Mouse (Mus musculus) urinary bladder, postnatal 10 days (tissue): Measurements from ENCODE around the gene Vgf.

Experiments used
- DNase-seq: peaks from one replicate; pipeline ENCODE4 v3.0.0; 2022; ENCODE audit warnings: low spot score

Gene Vgf

DNA sequence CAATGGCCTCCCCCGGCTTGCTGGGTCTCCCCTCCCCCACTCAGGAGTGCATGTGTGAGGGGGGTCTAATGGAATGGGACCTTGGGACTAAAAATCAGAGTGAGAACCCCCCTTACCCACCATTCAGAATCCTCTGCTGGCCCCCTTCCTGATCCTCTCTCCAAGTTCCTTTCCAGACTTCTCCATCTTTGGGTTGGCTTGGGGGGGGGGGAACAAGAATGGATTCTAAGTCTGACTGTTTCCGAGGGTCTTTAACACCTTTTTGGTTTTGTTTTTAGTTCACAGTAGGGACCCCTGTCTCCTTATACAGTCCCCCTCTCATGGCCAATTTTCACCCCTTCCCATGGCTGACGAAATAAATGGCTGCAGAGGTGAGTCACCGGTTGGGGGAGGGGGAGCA is at the start of gene Vgf:
TSS of gene Vgf (plus strand) at position 301 of the 400 bp plus-strand sequence.
- DNase-seq: no peak

DNA sequence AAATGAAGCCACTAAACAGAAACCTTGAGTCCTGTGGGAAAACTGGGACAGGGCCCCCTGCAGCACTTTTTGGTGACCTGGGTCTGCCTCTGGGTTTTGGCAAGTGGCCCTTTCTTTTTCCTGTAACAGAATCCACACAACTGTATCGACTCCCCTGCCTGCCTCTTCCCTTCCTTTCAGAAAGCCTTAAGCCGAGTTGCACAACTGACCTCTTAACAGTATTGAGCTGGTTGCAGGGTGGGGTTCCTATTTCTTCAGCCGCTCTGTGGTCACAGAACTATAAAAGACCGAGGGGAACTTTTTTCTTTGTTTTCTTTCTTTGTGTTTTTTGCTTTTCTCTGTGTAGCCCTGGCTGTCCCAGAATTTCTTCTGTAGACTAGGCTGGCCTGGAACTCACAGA is 48.4 kb upstream of the Vgf start:
- DNase-seq: no peak

DNA sequence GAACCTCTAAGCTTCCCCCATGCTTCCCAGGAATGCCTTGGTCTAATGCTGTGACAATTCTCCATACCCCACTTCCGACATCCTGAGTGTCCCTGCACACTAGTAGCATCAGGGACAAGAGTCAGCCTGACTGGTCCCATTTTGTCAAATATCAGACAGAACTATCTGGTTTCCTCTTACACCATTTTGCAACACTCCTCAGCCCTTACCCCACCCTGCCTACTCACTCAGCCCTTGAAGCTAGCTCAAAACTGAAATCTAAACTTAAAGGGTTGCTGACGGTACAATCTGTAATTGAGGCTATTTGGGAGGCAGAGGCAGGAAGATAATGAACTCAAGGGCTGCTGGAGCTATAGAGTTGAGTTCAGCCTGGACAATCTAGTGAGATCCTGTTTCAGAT is 46.4 kb upstream of the Vgf start:
- DNase-seq: no peak

DNA sequence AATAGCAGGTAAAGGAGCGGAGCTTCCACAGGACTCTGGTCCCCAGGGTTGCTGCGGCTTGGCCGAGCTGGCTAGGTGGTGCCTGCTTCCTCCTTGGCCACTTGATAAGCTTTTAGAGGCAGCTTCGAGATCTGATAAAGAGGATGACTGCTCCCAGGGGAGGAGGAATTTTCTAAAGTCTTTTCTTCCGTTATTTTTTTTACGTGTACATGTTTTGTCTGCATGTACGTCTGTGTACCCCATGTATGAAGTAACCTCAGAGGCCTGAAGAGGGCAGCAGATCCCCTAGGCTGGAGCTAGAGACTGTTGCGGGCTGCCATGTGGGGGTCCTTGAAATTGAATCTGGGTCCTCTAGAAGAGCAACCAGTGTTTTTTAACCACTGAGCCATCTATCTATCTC is 45.2 kb upstream of the Vgf start:
- DNase-seq: no peak

DNA sequence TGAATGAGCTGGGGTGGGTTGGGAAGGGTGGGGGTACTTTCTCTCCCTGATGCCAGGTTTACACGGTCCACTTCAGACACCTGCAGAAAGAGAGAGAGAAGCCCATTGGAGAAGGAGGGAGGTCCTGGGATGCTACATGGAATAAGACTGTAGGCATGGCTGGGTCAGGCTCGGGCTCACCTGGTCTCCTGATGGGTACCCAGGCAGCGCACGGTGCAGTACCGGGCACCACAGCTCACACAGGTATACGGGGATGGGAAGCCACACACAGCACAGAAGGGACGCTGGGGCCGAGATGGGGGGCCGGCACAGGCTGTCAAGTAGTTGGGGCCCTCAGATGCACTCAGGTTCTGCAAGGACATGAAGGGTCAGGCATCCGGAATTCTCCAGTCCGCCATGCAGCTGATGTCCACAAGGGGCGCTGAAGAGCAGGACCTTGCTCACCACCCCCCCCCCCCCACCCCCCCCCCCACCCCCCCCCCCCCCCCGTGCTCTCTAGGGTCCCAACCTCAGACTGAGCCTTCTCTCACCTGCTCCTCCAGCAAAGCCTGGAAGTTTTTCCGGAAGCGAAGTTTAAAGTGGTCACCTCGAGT is 43.8 kb upstream of the Vgf start:
- DNase-seq: no peak

DNA sequence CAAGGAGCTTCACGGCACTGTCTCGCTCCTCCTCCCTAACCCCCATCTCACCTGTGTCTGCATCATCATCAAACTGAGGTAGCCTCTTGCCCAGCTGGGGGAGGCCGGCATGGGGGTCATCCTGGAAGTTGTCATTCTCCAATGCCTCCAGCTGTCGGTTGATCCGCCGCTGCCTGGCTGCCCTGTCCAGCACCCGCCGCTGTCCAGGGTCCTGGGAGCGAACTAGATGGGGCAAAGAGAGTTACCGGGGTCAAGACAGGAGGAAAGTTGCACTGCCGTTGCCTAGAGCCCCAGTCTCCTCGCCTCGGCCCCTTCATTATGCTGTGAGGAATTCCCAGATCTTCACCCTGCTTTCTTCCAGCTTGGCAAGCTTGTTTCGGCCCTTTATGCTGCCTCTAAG is 41.4 kb upstream of the Vgf start:
- DNase-seq: no peak

DNA sequence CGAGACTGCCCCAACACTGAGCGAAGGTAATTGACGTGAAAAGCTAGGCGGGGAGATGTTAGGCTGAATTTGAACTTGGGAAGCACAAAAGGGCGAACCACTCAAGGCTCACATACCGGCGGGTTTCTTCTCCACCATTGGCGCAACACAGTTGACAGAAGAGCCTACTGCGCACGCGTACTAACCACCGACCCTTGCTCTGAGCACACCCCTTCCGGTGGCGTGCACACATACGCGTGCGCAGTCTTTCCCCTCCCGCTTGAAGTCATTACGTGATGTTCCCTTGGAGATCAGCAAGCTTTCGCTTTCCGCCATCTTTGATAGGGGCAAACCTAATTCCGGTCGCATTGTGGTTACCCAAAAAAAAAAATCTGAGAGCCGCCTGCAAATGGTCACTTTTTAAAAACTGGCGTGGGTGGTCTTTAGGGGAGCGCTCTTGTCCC is 39.5 kb upstream of the Vgf start, which contains the start of gene Plod3:
TSS of gene Plod3 (plus strand) at position 325 of the 443 bp plus-strand sequence.
- peak; percentile 86 for DNase-seq

DNA sequence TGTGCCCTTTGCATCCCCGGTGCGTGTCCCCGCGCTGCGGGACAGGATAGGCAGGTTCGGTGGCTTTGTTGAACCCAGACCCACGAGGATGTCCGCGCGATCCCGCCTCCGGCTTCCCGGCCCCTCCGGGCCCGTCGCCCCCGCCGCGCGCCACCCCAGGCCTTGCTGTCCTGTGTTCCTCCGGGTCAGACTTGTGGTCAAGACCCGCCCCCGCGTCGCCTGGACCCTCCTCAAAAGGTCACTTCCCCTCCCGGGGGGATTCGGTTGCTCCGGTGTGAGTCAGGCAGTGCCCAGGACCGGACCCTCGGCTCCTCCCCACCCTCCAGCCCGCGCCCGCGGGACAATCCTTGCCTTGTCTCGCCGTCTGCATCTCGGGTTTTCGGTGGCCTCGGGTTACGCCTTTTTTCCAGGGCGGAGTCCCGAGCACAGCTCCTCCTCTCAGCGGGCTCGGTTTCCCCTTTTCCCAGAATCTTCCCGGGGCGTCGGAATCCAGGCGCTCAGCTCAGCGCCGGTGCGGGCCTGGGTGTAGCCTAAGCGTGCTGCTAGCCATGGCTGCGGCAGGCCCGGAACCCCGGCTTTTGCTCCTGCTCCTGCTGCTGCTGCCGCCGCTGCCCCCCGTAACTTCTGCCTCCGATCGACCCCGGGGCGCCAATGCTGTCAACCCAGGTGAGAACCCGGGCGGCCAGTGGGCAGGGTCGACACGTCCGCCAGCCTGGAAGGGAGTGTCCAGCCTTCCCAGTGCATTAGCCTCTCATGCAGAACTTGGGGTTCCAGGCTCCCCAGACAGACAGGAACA is 38.9 kb upstream of the Vgf start:
- peak; percentile 27 for DNase-seq

DNA sequence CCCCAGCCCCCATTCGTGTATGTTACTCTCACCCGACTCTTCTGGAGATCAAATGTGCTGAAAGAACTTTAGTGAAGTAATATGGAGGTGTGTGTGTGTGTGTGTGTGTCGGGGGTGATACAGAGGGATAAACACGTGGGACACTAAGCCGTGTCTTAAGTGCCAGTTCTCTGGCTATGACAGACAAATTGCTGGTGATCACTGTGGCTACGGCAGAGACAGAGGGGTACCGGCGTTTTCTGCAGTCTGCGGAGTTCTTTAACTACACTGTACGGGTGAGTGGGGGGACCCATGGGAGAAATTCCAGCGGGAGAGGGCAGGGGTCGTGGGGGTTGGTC is 38.3 kb upstream of the Vgf start, which contains the start of gene Znhit1:
TSS of gene Znhit1 (minus strand) at position 88 of the 338 bp plus-strand sequence.
- no peak for DNase-seq

DNA sequence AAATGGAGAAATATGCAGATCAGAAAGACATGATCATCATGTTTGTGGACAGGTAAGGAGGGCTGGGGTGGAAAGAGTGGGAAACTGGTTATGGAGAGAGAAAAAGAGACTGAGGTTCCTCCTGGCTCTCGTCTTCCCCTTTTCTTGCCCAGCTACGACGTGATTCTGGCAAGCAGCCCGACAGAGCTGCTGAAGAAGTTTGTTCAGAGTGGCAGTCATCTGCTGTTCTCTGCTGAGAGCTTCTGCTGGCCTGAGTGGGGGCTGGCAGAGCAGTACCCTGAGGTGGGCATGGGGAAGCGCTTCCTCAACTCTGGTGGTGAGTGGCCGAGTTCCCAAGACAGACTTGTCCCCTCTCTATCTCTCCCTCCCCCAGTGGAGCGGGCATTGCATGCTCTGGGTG is 37.8 kb upstream of the Vgf start:
- no peak for DNase-seq

DNA sequence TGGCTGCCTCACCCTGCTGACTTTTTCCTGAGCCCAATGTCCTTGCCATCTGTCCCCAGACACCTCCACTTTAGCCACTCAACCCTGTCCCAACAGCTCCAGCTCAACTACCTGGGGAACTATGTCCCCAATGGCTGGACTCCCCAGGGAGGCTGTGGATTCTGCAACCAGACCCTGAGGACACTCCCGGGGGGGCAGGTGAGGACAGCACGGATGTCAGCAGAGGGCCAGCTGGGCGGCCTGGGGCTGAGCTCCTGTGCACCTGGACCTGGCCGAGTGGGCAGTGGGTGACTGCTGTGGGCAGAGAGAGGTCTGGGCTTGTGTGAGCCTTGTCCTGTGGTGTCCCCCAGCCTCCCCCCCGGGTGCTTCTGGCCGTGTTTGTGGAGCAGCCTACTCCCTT is 36.4 kb upstream of the Vgf start:
- DNase-seq: no peak

DNA sequence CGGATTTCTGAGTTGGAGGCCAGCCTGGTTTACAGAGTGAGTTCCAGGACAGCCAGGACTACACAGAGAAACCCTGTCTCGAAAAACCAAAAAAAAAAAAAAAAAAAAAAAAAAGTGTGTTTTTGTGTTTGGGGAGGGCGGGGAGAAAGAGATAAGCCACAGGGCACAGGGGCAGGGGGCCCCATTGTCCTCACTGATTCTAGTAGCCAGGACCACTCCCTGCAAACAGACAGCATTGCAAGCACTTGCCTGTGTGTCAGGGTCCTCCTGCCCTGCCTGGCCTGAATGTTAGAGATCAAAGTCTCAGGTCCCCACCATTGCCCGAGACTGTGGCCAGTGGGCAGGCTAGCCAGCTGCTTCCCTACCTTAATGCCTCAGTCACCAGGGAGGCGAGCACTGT is 26.7 kb upstream of the Vgf start:
- DNase-seq: no peak

DNA sequence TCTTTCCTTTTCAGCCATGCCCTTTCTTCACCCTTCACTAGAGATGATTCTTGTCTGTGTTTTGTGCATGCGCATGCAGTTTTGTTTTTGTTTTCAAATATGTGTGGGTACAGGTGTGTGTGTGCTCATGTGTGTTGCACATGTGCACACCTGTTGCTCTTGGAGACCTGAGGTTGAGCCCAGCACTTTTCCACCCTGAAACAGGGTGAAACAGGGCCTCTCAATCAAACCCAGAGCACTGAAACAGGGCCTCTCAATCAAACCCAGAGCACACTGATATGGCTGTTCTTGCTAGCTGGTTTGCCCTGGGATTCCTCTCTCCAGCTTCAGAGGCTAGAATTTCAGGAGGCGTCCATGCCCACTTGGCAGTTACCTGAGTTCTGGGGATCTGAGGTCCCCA is 25.6 kb upstream of the Vgf start:
- no peak for DNase-seq

DNA sequence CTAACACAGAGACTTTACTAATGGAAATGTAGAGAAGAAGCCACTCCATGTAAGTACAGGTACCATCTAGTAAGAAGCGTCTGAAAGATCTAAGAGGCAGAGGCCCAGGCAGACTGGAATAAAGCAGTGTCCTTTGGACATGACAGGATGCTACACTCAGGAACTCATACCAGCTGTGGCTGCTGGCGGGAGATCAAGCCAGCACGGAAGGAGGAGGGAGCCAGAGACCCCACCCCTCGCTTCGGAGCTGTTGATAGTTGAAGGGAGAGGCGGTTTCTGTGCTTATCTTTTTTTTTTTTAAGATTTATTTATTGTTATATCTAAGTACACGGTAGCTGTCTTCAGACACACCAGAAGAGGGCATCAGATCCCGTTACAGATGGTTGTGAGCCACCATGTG is 18.9 kb upstream of the Vgf start:
- DNase-seq: no peak

DNA sequence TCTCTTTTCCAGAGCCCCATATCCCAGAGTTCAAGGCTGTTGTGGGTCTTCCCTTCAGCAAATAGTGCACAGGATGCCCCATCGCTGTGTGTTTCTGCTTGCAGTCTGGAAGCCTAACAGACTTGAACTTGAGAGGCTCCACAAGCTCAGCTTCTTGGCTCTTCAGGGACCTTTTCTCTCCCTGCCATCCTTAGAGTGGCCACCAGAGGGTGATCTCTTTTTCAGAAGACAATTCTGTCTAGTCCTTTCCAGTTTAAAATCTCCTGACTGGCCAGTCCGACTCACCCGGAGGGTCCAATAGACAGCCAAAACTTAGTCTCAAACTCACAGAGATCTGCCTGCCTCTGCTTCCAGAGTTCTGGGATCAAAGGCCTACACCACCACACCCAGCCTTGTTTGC is 16.2 kb upstream of the Vgf start:
- DNase-seq: no peak

DNA sequence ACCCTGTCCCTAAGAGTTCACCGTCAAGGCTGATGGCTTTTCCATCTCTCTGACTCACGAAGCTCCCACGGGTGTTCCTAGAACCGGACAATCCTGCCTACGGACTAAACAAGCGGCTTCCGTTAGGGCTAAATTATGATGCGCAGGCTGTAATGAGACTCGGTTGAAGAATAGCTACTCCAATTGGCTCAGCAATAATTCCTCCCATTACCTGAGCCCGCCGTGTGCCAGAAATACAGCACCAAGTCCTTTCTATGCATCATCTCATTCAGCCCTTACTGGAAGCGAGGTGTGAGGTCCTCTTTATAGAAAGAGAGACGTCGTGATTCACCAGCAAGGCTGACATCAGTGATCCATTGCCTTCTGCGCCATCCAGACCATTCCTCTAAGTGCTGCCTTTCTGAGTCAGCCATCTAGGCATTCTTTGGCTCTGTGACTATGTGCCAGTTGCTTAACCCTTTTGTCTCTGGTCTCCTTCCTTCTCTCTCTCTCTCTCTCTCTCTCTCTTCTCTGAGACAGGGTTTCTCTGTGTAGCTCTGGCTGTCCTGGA is 13.7 kb upstream of the Vgf start:
- DNase-seq: no peak

DNA sequence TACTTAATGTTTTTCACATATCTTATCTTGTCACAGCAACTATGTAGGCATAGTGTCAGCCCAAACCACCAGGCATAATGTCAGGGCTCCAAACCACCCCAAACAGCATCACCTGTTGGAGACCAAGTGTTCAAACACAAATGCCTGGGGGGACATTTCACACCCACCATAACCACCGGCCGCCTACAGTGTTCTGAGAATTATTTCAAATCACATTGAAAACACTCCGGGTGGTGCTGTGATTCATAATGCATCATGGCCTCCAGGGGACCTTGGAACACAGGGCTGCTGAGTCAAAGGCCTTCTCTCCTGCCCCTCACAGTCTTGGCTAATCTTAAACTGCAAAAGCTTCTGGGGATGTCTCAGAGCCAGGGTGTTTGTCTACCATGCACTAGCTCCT is 10.3 kb upstream of the Vgf start:
- no peak for DNase-seq

DNA sequence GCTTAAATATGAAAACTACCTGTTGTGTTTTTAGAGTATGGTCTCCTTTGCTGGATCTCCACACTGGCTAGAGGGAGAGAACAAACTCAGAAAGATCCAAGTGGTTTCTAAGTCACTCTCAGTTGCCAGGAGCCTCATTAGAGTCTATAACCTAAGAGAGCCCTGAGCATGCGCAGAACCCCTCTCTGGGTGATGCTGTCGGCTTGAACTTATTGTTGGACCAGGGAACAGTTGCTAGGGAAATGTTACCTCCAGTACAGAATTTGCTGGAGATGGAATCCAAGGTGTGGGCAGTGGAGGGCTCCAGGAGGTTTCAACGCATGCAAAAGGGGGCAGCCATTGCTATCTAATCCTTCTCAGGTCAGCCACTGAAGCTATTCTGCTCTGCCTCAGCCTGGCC is 1.9 kb upstream of the Vgf start:
- no peak for DNase-seq

DNA sequence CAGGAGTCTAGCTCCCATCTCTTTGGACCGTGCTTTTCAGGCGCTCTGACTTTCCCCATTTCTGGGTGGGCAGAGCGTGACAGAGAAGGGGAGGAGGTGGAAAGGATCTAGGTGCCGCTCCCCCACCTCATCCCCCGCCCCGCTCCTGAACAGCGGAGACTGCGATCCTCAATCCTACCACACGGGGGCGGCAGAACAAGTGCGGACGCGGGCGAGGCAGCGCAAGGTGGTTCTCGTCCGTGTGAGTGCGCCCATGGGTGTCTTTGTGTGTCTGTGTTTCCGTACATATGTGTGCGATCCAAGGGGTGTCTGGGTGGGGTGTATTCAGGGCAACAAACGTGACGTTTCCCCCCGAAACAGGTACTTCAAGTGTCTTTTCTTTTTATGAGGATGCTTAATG is 1.1 kb upstream of the Vgf start:
- DNase-seq: no peak

DNA sequence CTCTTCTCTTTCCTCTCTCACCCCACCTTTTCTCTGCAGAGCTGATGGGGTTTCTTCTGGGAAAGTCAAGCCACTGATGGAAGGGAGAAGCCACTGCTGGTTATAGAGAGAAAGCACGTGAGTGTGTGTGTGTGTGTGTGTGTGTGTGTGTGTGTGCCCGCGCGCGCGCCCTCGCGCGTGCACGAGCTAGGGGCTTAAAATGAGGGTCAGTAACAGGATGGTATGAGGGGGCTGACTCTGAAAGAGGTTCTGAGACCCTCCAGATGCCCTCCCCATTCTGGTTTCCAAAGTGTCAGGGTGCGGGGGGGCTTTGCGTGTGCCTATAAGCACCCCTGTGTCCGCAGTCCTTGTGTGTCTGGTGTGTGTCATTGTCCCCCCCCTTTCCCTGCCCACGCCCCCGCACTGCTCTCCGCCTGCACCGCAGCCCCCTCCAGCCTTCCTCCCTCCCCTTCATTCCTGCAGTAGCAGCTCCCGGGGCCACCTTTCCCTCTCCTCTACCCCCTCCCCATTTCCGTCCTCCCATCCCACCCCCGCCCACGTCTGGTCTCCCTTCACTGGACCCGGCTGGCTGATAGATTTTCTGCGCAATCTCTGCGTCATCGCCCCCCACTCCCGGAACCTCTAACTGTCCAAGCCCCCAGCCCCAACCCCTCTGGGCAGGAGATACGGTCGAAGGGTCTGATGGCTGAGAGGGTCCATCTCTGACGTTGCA is 2.5 kb downstream of the Vgf start:
- no peak for DNase-seq

DNA sequence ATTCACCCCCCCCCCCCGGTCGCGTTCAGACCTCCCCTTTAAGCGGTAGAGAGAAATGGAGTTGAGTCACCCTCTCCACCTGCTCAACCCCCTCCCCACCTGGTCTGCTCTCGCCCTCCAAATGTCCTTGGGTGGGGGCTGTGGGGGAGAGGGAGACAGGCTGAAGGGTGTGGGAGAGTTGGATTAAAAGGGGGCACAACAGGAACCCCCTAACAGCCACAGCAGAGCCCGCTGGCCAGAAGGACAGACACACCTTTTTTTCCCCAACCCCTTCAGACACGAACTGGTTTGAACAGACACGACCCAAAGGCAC is 3.0 kb downstream of the Vgf start:
- no peak for DNase-seq

DNA sequence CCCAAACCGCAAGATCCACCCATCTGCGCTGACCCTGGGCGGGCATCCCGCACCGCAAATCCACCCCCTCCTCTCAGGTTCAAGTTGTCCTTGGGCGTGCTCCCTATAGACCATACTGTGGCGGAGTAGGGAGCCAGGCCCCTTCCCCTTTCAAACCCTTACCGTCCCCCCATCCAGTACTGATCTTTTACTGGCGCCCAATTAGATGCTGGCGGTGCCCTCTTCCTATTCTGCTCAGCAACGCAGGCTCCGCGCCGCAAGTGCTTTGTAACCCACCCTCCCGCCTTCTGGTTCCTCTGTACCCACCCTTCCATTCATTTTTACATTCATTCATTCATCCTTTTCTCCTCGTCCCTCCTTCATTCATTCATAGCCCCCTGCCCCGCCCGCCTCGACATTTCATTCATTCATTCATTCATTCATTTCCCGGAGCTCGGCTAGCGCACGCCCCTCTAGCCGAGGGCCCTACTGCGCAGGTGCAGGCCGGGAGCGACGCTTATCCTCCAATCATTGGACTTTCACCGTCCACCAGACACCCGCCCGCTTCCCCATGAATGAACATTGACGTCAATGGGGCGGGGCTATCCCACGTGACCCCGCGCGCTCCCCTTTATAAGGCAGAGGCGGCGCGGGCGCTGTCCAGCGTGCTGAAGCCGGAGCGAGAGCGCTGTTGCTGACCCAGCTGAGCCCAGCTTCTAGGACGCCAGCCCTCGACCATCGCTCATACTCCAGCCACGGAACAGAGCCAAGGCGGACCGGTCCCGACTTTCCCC is 3.6 kb downstream of the Vgf start:
- peak; percentile 90 for DNase-seq
